Mouse (Mus musculus): ENCODE results near the gene Mvb12a. TPM values are rescaled to one million over a fixed set of nuclear protein-coding genes. Genes with fewer than 3 reads are reported as not detected.

Mvb12a gene
- total RNA-seq, 2 experiments from 2014 or later = 27.8 to 32.9 TPM

DNA sequence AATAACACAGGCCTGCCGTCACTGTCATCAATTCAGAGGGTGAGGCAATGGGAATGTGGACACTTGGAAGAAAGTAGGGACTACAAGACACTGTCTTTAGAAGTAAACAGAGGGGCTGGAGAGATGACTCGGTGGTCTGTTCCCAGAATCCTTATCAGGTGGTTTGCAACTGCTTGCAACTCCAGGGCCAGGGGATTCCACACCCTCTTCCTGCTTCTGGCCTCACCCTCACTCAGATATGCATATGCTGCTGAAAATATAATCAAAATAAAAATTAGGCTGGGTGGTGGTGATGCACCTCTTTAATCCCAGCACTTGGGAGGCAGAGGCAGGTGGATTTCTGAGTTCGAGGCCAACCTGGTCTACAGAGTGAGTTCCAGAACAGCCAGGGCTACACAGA lies 17.3 kb downstream of the Mvb12a start:
- intact Hi-C loops (cut with DNase I) = loop anchor here (5.0 kb wide), 1 partner anchor 172 kb away; no protein-coding TSS in a partner anchor
- DNase-seq = no peak

DNA sequence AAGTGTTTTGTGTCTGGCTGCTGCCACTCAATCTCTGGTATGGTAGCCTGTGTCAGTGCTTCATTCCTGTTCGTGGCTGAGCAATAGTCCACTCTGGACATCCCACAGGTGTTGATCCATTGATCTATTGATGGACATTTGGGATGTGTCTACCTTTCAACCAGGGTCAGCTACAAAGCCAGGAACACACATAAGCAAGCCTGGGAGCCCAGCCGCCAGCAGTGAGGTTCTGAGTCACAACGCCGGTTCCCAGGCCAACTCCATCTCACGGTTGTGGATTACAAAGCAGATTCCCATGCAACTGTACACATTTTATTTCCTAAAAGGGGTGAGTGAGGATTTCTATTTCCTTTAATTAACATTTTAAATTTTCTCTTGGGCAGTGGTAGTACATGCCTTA lies 18.0 kb downstream of the Mvb12a start:
- intact Hi-C loops (cut with DNase I) = loop anchor here (1.0 to 5.0 kb wide), 3 partner anchors 73 to 172 kb away; no protein-coding TSS in a partner anchor

DNA sequence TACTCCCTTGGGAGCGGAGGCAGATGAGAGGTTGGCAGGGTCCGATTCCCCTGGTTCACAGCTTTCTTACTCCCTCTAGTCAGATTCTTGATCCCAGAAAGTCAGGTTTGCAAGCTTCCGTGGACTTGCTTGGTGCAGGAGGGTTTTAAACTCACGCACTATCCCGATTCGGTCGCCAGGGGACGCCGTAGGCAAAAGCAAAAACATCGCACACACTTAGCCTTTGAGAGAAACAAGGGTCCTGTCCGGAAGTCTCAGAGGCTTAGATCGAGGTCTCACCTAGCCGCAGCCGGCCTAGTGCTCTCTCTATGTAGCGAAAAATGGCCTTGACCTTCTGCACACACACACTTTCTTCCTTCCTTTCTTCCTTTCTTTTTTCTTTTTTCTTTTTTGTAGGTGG lies 18.7 kb downstream of the Mvb12a start:
- intact Hi-C loops (cut with DNase I) = loop anchor here (1.0 to 5.0 kb wide), 3 partner anchors 72 to 171 kb away; no protein-coding TSS in a partner anchor
- DNase-seq = peak; percentile 68 to 73

More for the DNA sequence above, 18.0 kb downstream of the Mvb12a start:
- no peak for DNase-seq

DNA sequence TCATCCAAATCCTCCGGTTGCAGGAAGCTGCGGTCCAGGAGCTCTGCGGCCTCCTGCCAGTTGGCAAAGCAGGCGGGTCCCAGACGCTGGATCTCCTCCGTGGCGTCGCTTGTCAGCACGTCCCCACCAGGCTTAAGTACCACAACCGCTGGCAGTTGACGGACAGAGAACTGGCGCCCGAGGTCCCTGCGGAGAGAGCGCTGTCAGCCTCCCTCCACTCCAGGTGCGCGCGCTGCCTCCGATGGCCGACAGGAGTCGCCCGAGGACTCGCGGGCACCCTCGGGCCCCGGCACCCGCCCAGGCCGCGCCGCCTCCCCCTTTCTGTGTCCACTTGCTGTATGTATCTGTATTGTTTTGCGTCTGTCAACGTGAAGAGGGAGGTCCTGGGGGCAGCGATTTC lies 20.0 kb downstream of the Mvb12a start:
- DNase-seq = peak; percentile 88 to 93
- intact Hi-C loops (cut with DNase I) = loop anchor here (1.0 to 5.0 kb wide), 3 partner anchors 29 to 170 kb away; no protein-coding TSS in a partner anchor

DNA sequence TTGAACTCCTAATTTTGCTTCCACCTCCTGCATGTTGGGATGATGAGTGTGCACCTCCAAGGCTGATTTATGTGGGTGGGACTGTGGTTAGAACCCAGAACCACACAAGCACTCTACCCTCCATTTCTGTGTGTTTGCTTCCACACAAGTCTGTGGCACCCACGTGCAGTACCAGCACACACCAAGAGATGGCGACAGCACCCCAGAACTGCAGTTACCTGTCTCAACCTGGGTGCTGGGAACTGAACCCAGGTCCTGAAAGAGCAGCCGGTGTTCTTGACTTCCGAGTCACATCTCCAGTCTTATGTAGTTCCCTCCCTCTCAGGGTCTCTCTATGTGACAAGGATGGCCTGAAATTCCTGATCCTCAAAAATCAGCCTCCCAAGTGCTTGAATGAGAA lies 21.3 kb downstream of the Mvb12a start:
- intact Hi-C loops (cut with DNase I) = loop anchor here (5.0 kb wide), 1 partner anchor 168 kb away; no protein-coding TSS in a partner anchor
- no peak for DNase-seq

DNA sequence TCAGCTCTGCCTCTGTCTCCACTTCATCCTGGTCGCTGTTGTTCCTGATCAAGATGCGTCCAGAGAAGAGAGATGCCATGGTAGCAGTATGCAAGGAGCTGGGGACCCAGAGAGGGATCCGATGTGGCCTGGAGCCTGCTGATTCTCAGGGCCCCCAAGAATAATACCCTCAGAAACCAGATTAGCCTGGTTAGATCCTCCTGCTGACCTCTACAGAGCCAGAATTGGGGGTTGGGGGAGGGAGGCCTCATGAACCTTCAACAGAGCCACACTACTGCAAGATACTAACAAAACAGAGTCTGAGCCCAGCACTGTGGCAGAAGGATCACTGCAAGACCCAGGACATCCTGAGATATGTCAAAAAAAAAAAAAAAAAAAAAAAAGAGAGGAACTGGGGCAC lies 23.8 kb downstream of the Mvb12a start, which contains the start of gene Nxnl1:
Nxnl1 (minus strand) TSS at position 101 of the 400 bp plus-strand sequence.
- intact Hi-C loops (cut with DNase I) = no loop called here
- no peak for DNase-seq

DNA sequence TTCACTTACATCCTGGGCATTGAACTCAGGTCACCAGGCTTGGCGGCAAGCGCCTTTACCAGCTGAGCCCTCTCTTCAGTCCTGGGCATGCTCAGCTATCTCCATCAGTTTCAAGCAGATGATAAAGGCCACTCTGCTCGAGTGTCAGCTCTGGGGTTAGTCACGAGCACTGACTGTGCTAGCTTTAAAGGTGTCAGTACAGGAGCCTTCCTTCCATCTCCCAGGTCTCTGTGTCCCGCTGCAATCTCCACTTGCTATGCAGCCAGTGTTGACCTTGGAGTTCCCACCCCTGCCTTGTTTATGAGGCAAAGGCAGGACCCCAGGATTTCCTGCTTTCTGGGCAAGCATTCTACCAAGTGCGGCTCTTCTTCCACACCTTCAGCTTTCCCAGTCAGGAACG lies 24.9 kb downstream of the Mvb12a start:
- intact Hi-C loops (cut with DNase I) = no loop called here
- peak in 1 of 2 experiments; percentile 34 for DNase-seq

DNA sequence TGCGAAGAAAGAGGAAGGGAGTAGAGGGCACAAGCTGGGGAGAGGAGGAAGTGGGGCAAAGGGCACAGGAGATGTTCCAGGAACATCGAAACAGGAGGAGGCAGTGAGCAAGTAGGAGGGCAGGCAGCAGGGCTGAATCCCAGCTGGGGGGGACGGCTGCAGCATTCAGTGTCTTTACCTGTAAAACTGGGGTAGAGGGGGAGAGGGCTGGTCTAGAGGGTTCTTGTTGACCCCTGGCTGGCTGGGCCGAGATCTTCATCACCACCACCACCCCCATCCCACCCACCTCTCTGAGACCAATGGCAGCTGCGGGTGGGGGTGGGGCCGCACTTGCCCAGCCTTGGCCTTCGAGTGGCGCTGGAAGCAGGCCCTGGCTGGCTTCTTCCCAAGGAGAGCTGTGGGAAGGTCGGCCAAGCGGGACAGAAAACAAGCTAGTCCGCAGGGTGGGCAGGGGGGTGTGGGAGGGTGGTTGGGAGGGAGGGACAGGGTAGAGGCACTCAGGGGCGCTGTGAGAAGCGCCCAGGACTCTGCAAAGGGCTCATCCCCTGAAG lies 25.7 kb downstream of the Mvb12a start, which contains the start of gene Slc27a1:
Slc27a1 (plus strand) TSS at position 496 of the 551 bp plus-strand sequence.
- peak; percentile 82 to 86 for DNase-seq
- intact Hi-C loops (cut with DNase I) = no loop called here

DNA sequence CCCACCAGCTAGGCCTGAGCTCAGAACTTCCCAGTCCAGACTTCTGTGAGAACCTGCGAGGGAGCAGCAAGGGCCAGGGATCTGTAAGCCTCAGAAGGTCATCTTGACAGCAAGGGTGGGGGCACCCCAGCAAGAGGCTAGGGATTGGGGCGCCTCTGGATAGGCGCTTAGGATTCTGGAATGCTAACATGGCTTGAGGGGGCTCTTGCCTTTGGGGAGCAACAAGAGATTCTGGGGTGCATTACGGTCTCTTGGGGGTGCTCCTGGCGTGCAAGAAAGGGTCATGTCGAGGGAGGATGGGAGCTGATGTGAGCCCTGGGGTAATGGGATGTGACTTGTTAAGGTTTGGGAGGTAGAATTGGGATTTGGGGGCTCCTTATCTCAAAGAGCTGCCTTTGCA lies 26.2 kb downstream of the Mvb12a start:
- intact Hi-C loops (cut with DNase I) = no loop called here

DNA sequence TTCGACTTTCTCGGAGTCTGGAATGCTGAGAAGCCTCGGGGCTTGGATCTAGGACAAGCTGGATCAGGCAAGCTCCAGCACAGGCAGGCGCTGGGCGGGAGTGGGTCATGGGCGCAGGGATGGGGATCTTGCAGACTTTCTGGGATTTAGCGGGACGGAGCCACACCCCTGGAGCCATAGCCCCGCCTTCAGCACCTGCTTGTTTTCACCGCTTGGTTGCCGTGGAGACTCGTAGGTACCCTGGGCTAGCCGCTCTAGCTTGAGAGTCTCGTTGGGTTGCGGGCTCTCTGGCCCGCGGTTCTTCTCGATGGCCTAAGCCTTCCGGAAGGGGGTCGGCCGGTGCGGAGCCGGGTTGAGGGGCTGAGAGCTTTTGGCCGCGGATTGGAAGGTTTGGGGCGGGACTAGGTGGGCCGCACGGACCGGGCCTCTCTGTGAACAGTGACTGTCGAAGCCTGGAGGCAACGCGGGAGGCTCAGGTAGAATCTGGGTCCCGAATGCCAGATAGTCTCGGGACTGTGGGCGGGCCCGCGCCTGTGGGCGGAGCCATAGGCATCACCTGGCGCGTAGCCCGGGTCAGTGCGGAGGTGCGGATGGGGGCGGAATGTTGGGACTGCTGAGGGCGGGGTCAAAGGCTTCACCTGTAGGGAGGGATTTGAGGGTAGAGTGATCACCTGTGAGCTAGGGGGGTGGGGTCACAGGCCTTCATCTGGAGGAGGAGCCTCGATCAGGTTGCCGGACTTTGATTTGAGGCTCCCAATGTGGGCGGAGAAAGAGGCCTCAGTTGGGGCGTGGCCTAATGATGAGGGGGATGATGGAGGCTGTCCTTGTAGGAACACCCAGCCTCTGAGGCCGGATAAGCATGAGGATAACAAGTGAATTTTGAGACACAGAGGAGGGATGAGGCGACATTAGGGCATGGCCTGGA lies 26.9 kb downstream of the Mvb12a start:
- intact Hi-C loops (cut with DNase I) = no loop called here
- peak; percentile 75 to 84 for DNase-seq

More for the DNA sequence above, 26.2 kb downstream of the Mvb12a start:
- DNase-seq = peak in 1 of 2 experiments; percentile 30

DNA sequence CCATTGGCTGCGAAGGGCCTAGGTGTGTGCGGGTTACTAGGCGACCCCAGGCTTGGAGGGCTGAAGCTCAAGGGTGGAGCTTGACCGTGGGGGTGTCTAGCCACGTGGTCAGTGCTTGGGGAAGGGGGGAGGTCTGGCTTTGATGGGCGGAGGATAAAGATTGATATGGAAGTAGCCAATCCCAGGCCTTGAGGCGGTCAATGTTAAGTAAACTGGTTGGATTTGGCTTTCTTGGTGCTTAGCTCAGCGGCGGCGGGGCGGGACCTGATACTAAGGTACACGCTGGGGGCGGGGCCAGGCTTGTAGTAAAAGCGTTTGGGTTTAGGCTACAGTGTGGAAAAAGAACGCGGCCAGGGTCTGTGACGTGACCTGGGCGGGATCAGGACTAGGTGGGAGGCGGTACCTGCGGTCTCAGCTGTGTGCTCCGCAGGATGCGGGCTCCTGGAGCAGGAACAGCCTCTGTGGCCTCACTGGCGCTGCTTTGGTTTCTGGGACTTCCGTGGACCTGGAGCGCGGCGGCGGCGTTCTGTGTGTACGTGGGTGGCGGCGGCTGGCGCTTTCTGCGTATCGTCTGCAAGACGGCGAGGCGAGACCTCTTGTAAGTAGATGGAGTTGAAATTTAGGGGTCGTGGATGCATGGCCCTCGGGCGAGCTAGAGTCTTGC lies 27.7 kb downstream of the Mvb12a start:
- intact Hi-C loops (cut with DNase I) = no loop called here
- peak; percentile 82 to 83 for DNase-seq

DNA sequence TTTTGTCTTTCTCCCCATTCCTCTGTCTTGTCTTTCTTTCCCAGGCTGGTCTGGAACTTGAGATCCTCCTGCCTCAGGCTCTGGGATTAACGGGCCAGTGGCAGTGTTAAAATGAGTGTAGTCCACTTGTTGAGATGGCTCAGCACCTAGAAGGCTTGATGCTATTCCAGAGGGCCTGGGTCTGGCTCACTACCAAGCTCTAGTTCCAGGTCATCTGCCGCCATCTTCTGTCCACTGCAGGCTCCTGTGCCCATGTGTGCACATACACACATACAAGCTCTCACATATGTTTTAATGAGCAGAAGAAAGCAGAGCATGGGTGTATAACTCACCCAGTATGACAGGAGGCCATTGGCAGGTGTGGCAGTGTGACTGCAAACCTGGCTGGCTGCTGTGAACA lies 29.4 kb downstream of the Mvb12a start:
- intact Hi-C loops (cut with DNase I) = no loop called here
- DNase-seq = no peak

DNA sequence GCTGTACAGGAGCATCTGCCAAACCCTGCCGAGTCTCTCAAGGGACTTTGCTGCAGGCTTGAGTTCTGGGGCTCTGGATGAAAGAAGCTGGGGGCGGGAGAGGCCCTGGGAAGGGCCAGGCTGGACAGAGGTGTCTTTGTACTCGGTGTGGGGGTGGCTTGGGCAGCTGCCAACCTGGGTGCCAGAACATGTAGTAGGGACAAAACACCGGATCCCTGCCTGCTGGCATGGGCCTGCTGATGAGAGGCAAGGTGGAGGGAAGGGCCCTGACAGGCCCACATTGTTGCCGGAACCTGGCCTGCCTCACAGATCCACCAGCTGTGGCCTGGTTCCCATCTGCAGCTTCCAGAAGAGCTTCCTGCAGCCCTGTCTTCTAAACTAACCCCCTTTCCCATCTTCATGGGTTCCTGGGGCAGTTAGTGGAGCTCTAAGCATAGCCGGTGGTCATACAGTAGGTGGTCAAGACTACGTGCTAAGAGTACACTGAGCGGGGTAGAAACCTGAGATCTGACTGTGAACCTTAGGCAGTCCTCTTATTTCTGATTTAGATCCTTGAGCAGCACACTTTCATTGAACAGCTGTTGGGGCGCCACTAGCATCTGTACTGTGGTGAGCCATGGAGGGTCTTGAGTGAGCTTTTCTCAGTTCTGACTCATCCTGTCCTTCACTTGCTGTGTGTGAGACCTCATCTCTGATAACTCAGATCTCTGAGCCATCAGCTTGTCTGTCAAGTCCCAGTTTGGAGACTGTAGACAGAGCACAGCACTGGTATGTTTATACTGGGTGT lies 30.3 kb downstream of the Mvb12a start:
- DNase-seq = peak; percentile 69 to 73
- intact Hi-C loops (cut with DNase I) = no loop called here

DNA sequence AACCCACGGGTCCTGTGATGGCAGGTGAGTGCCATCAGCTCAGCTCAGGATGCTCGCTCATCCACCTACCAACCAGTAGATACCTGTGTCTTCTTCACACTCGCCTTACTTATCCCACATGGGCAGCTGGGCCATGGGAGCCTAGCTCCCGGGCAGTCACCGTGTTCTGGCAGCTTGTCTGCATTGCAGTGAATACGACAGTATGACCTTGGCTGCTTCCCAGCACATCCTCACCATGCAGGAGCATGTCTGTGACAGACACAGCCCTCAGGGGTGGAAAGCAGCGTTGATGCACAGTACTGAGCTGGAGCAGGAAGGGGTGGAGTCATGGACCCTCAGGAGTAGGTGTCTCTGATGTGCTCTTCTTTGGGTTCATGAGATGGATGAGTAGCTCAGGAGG lies 31.7 kb downstream of the Mvb12a start:
- intact Hi-C loops (cut with DNase I) = no loop called here
- no peak for DNase-seq

DNA sequence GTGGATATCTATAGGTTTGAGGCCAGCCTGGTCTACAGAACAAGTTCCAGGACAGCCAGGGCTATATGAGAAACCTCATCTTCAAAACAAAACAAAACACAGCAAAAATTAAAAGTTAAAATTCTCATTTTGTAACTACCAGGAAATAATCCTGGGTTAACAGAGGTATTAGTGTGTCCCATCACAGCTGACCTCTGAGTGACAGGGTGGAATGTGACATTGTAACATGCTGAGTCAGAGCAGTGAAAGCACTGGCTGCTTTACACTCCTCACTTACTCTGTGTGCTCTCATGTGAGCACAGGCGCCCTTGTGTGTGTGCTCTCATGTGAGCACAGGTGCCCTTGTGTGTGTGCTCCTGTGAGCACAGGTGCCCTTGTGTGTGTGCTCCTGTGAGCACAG lies 32.3 kb downstream of the Mvb12a start:
- DNase-seq = no peak
- intact Hi-C loops (cut with DNase I) = no loop called here

DNA sequence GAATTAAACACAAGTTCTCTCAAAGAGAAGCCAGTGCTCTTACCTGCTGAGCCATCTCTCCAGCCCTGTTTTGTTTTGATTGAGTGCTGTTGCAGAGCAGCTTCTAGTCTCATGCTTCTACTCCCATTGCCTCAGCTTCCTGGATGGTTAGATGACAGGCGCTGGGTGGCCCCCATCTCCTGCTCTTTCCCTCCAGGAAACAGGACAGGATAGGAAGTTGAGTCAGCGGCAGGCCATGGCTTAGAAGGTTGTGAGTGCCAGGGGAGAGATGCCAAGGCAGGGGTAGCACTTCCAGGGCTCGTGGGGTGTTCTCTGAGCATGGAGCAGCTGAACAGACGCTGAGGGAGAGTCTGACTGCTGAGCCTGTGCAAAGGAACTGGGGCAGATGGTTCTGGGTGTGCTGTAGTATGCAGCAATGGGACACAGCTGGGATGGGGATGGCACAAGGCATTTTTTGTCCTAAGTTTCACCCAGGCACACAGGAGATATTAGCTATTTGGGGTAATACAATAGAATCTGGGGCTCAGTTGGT lies 35.2 kb downstream of the Mvb12a start:
- no peak for DNase-seq
- intact Hi-C loops (cut with DNase I) = no loop called here

DNA sequence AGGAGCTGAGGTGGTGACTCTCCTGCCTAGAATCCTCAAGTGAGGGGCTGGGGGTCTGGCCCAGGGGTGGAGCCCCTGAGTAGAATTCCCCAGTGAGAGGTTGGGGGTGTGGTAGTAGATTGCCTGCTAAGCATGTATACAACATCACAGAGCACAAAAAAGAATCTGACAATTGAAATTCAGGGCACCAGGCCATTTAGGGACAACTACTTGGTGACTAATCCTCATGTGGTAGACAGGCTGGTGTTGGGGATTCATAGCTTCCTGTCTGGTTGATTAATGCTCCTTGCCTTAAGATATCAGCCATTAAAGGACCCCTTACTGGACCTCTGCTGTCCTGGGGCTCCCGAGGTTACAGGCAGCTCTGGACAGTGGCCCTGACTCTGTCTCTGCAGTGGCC lies 36.3 kb downstream of the Mvb12a start:
- no peak for DNase-seq
- intact Hi-C loops (cut with DNase I) = no loop called here

DNA sequence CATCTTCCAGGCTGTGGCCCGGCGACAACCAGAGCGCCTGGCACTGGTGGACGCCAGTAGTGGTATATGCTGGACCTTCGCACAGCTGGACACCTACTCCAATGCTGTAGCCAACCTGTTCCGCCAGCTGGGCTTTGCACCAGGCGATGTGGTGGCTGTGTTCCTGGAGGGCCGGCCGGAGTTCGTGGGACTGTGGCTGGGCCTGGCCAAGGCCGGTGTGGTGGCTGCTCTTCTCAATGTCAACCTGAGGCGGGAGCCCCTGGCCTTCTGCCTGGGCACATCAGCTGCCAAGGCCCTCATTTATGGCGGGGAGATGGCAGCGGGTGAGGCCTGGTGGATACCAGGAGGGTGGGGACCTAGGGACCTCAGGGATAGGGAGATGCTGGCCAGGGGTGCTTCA lies 36.8 kb downstream of the Mvb12a start:
- DNase-seq = peak; percentile 56 to 69
- intact Hi-C loops (cut with DNase I) = no loop called here

DNA sequence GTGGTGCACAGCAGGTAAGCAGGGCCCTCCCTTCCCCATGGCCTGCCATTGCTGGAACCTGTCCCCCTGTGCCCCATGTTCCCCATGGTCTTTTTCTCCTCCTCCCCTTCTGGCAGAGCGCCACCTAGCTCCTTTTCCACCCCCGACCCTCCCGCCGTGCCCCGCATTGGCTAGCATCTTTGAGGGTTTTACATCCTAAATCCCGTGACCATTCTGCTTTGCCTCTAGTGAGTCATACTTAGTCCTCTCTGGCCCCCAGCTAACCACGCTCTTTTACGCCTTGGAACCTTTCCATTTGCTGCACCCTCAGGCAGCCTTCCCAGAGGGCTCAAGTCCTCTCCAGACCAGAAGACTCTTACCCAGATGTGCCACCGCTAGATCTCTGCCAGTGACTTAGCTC lies 37.5 kb downstream of the Mvb12a start:
- intact Hi-C loops (cut with DNase I) = no loop called here
- no peak for DNase-seq

DNA sequence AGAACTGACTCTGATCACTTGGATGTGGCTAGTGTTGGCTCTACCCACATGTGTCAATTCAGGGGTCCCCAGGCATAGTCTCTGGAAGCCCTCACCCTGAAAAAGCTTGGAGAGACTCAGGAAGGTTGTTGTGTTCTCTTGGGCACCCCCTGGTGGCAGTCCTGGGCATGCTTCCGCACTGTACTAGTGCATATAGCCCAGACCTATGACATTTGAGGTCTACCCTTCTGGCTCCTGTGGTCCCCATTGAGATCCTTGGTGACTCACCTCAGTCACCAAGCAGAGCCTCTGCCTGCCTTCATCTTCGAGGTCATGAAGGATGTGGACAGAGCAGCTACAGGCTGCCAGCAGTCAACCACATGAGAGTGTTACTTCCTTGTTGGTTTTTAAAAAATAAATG lies 44.2 kb downstream of the Mvb12a start:
- intact Hi-C loops (cut with DNase I) = no loop called here
- peak in 1 of 2 experiments; percentile 44 for DNase-seq

All from heart, postnatal 36 days (tissue).